Mouse (Mus musculus) neural tube, embryonic 14.5 days (tissue): ENCODE data around the gene Dab2. TPM values are rescaled to one million over a fixed set of nuclear protein-coding genes. Genes with fewer than 3 reads are reported as not detected.

ENCODE experiments used
- polyA plus RNA-seq: library from polyadenylated mRNA; unstranded; fragments of >200 nt; fragmentation: Nextera tagmentation; extraction: Ambion mirVana; gene quantifications from 2 replicates; pipeline ENCODE4 v1.2.1, GENCODE M21; 2014

The Dab2 gene
- polyA plus RNA-seq, 1 experiment from 2014 or later = 4.3 TPM

Other genes with a start within 250 kb of the Dab2 start
- gene C9, start 145.5 kb downstream of the Dab2 start, polyA plus RNA-seq = not detected in 2 replicates
- gene Fyb, start 223.1 kb downstream of the Dab2 start, polyA plus RNA-seq = 2.3 and 4.3 TPM in 2 replicates